Mouse (Mus musculus) lung, postnatal 0 days (tissue): ENCODE measurements around the gene Usp29. TPM values are rescaled to one million over a fixed set of nuclear protein-coding genes. Genes with fewer than 3 reads are reported as not detected.

Experiments
- ATAC-seq: fragments of 200-750 bp; cut with Nextera tagmentation; 2 replicates; pipeline ENCODE4 v1.8.0; 2017; ENCODE audit warnings: moderate library complexity
- DNase-seq: peaks from one replicate; pipeline ENCODE4 v3.0.0-alpha.2; 2016; ENCODE audit warnings: low spot score
- H3K27ac ChIP-seq: fragments of 300-500 bp; sonication (generic); 2 replicates; pipeline ENCODE4 v1.5.1; 2014; ENCODE audit warnings: antibody characterized with exemption, mild to moderate bottlenecking, low read length, mixed read lengths
- H3K27me3 ChIP-seq: fragments of 300-500 bp; sonication (generic); replicated peaks from 2 replicates; pipeline ENCODE4 v1.6.1; 2014; ENCODE audit warnings: low read length, mixed read lengths; ENCODE audit not compliant: insufficient read depth
- H3K36me3 ChIP-seq: fragments of 300-500 bp; sonication (generic); 2 replicates; pipeline ENCODE4 v1.6.1; 2014; ENCODE audit warnings: low read length, mixed read lengths; ENCODE audit not compliant: insufficient read depth
- H3K4me1 ChIP-seq: fragments of 300-500 bp; sonication (generic); 2 replicates; pipeline ENCODE4 v1.6.1; 2014; ENCODE audit warnings: antibody characterized with exemption, low read depth, low read length, mixed read lengths; ENCODE audit not compliant: insufficient read depth
- H3K4me2 ChIP-seq: fragments of 300-500 bp; sonication (generic); replicated peaks from 2 replicates; pipeline ENCODE4 v1.6.1; 2014; ENCODE audit warnings: low read depth, mild to moderate bottlenecking, low read length, moderate library complexity, mixed read lengths
- H3K4me3 ChIP-seq: fragments of 300-500 bp; sonication (generic); 2 replicates; pipeline ENCODE4 v1.5.1; 2014; ENCODE audit warnings: low read depth, low read length
- H3K9ac ChIP-seq: fragments of 300-500 bp; sonication (generic); replicated peaks from 2 replicates; pipeline ENCODE4 v1.6.1; 2014; ENCODE audit warnings: low read depth, mild to moderate bottlenecking
- H3K9me3 ChIP-seq: fragments of 300-500 bp; sonication (generic); 2 replicates; pipeline ENCODE4 v1.6.1; 2016; ENCODE audit warnings: low read length, mixed read lengths
- CTCF ChIP-seq: IDR thresholded peaks from 2 replicates; pipeline ENCODE4 v1.5.1; 2016; ENCODE audit warnings: antibody characterized with exemption, mild to moderate bottlenecking
- EP300 ChIP-seq: IDR thresholded peaks from 2 replicates; pipeline ENCODE4 v1.6.1; 2016; ENCODE audit warnings: antibody characterized with exemption, mild to moderate bottlenecking, control low read depth
- WGBS: fragments of 180-500 bp; shearing (Covaris S2); extraction: QIAGEN DNeasy Blood & Tissue Kit; methylation state at CpG from one replicate; pipeline ENCODE4 v1.1.7; 2014; 5-methylcytosine and 5-hydroxymethylcytosine counted together
- polyA plus RNA-seq: library from polyadenylated mRNA; unstranded; fragments of >200 nt; fragmentation: Nextera tagmentation; extraction: Ambion mirVana; gene quantifications from 2 replicates; pipeline ENCODE4 v1.2.1, GENCODE M21; 2015

Gene Usp29
- polyA plus RNA-seq, 1 experiment from 2014 or later = 1.1 TPM

- Histone ChIP-seq H3K36me3 (no peaks in the 10 kb centered on the region), H3K9ac (no peak overlapping the region), H3K27ac (no peak overlapping the region), H3K27me3 (no peaks in the 10 kb centered on the region), H3K9me3 (no peaks in the 10 kb centered on the region), H3K4me3 (no peak overlapping the region), H3K4me1 (no peaks in the 10 kb centered on the region), H3K4me2 (no peak overlapping the region)
- 95% methylated on average over 7 of the region's 7 CpGs for WGBS
- DNase-seq (no peak), ATAC-seq (no peak)
- TF ChIP-seq EP300 = no peak
- no peak for TF ChIP-seq CTCF
Observed at GRCm38 (mm10) chr7:6900672-6901071, 170.3 kb downstream of the Usp29 start.

GRCm38 (mm10) chr7:6903489-6903888, 173.1 kb downstream of the Usp29 start:
- Histone ChIP-seq H3K36me3 (no peaks in the 10 kb centered on the region), H3K27me3 (no peaks in the 10 kb centered on the region), H3K4me2 (no peak overlapping the region), H3K4me1 (no peaks in the 10 kb centered on the region), H3K27ac (no peak overlapping the region), H3K9me3 (no peaks in the 10 kb centered on the region), H3K9ac (no peak overlapping the region), H3K4me3 (no peak overlapping the region)
- ATAC-seq = 0 out of 2 replicates have a peak, but pooled peaks have one; percentile 30
- TF ChIP-seq EP300 (no peak), CTCF (no peak)
- WGBS = 61% methylated on average over 8 of the region's 8 CpGs
- DNase-seq = peak; percentile 20

- DNase-seq = no peak
- H3K4me2 ChIP-seq = no peak overlapping the region
Observed at GRCm38 (mm10) chr7:6910527-6910926, 180.1 kb downstream of the Usp29 start.

DNA sequence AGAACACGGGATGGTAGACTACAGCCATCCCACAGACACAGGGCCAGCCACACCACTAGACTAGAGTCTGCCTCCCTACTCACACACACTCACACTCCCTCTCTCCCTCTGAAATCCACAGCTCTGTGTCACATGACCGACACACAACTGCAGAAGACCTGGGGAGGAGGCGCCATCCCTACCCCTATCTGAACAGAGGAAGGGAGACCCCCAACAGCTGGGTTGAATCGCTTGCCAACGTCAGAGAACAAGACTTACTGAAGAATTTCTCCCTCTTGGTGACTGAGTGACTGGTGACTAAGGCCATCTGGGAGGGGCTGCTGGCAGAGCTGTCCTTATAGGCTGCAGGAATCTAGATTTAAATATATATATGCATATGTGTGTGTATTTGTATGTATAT, 181.4 kb downstream of the Usp29 start:
- ATAC-seq = peak; percentile 73
- no peak overlapping the region for H3K9ac ChIP-seq
- H3K36me3 ChIP-seq = no peaks in the 10 kb centered on the region
- 35% methylated on average over 5 of the region's 5 CpGs for WGBS
- TF ChIP-seq CTCF (no peak), EP300 (no peak)
- peak; percentile 65 for DNase-seq
- no peak overlapping the region for H3K27ac ChIP-seq
- no peak overlapping the region for H3K4me2 ChIP-seq
- peaks cover 3% of the 10 kb centered on the region; the same call in 1 of the 2 replicates for H3K4me1 ChIP-seq
- H3K27me3 ChIP-seq = no peaks in the 10 kb centered on the region
- no peaks in the 10 kb centered on the region for H3K9me3 ChIP-seq
- no peak overlapping the region for H3K4me3 ChIP-seq

More at GRCm38 (mm10) chr7:6910527-6910926, 180.1 kb downstream of the Usp29 start:
- Histone ChIP-seq H3K4me1 (peaks cover 3% of the 10 kb centered on the region; the same call in 1 of the 2 replicates), H3K27me3 (no peaks in the 10 kb centered on the region), H3K9me3 (no peaks in the 10 kb centered on the region), H3K27ac (no peak overlapping the region), H3K9ac (no peak overlapping the region), H3K4me3 (no peak overlapping the region), H3K36me3 (no peaks in the 10 kb centered on the region)
- 17% methylated on average over 7 of the region's 7 CpGs for WGBS
- no peak for TF ChIP-seq CTCF
- no peak for ATAC-seq

GRCm38 (mm10) chr7:6913439-6914380, 183.3 kb downstream of the Usp29 start:
- peak; percentile 79 for ATAC-seq
- Histone ChIP-seq H3K4me2 (peak overlapping the region; percentile 60), H3K36me3 (no peaks in the 10 kb centered on the region), H3K4me3 (peak overlapping the region; percentile 14; the same call in 1 of the 2 replicates), H3K27ac (peak overlapping the region; percentile 73), H3K27me3 (no peaks in the 10 kb centered on the region), H3K4me1 (peaks cover 3% of the 10 kb centered on the region; the same call in 1 of the 2 replicates), H3K9ac (peak overlapping the region; percentile 27), H3K9me3 (no peaks in the 10 kb centered on the region)
- TF ChIP-seq EP300 (no peak), CTCF (peak; percentile 6; the same call in 1 of the 2 replicates)
- DNase-seq = peak; percentile 74
- 8% methylated on average over 30 of the region's 30 CpGs for WGBS

- H3K4me1 ChIP-seq = peaks cover 3% of the 10 kb centered on the region; the same call in 1 of the 2 replicates
- no peak overlapping the region for H3K27ac ChIP-seq
- DNase-seq (no peak), ATAC-seq (no peak)
- no peaks in the 10 kb centered on the region for H3K27me3 ChIP-seq
- H3K9ac ChIP-seq = no peak overlapping the region
- H3K4me3 ChIP-seq = no peak overlapping the region
- 63% methylated on average over 5 of the region's 5 CpGs for WGBS
- H3K9me3 ChIP-seq = no peaks in the 10 kb centered on the region
- no peak for TF ChIP-seq EP300
- H3K4me2 ChIP-seq = no peak overlapping the region
- H3K36me3 ChIP-seq = no peaks in the 10 kb centered on the region
Observed at GRCm38 (mm10) chr7:6917126-6917525, 186.7 kb downstream of the Usp29 start.
